Mouse (Mus musculus) midbrain, embryonic 12.5 days (tissue): ENCODE results near the gene Rras. TPM values are rescaled to one million over a fixed set of nuclear protein-coding genes. Genes with fewer than 3 reads are reported as not detected.

ENCODE experiments used
- ATAC-seq: fragments of 200-750 bp; cut with Nextera tagmentation; 2 replicates; pipeline ENCODE4 v1.8.0; 2017; ENCODE audit warnings: low read depth, moderate TSS enrichment, moderate library complexity; ENCODE audit not compliant: low FRiP score
- H3K27ac ChIP-seq: fragments of 300-500 bp; sonication (generic); replicated peaks from 2 replicates; pipeline ENCODE4 v1.5.1; 2016; ENCODE audit warnings: mild to moderate bottlenecking
- H3K27me3 ChIP-seq: fragments of 300-500 bp; sonication (generic); 2 replicates; pipeline ENCODE4 v1.6.1; 2016; ENCODE audit warnings: mild to moderate bottlenecking
- H3K36me3 ChIP-seq: fragments of 300-500 bp; sonication (generic); 2 replicates; pipeline ENCODE4 v1.6.1; 2016
- H3K4me1 ChIP-seq: fragments of 300-500 bp; sonication (generic); 2 replicates; pipeline ENCODE4 v1.6.1; 2016
- H3K4me2 ChIP-seq: fragments of 300-500 bp; sonication (generic); replicated peaks from 2 replicates; pipeline ENCODE4 v1.6.1; 2016; ENCODE audit warnings: mild to moderate bottlenecking, moderate library complexity
- H3K4me3 ChIP-seq: fragments of 300-500 bp; sonication (generic); 2 replicates; pipeline ENCODE4 v1.5.1; 2016; ENCODE audit warnings: mild to moderate bottlenecking
- H3K9ac ChIP-seq: fragments of 300-500 bp; sonication (generic); replicated peaks from 2 replicates; pipeline ENCODE4 v1.6.1; 2016; ENCODE audit warnings: mild to moderate bottlenecking, moderate library complexity
- H3K9me3 ChIP-seq: fragments of 300-500 bp; sonication (generic); 2 replicates; pipeline ENCODE4 v1.6.1; 2016; ENCODE audit warnings: mild to moderate bottlenecking
- WGBS: fragments of 180-500 bp; shearing (Covaris S2); methylation state at CpG from one replicate; pipeline ENCODE4 v1.1.7; 2016; 5-methylcytosine and 5-hydroxymethylcytosine counted together
- microRNA-seq: library from miRNA; unstranded; fragments of <30 nt; microRNA quantifications from one replicate; pipeline ENCODE4, GENCODE M21; 2017
- polyA plus RNA-seq: library from polyadenylated mRNA; unstranded; fragments of >200 nt; fragmentation: Nextera tagmentation; extraction: Ambion mirVana; gene quantifications from 2 replicates; pipeline ENCODE4 v1.2.1, GENCODE M21; 2016

The Rras gene
- polyA plus RNA-seq, 1 experiment from 2014 or later: 17.3 TPM

DNA sequence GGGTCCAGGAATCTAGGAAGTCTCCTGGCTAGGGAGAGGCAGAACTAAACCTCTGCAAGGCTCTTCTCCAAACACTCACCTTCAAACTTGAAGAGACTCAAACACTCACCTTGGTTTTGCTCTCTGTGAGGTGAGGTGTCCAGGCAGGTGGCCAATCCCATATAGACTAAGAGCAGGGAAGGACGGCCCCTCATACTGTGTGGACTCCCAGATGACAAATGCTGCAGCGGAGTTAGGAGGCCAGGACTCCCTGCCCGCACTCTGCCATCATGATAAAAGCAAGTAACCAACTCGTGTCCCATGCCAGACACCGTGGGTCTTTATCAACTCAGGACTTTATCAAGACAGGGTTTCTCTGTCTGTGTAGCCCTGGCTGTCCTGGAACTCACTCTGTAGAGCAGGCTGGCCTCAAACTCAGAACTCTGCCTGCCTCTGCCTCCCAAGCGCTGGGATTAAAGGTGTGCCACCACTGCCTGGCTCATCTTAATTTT lies 42.9 kb downstream of the Rras start:
- no peak overlapping the region for H3K4me3 ChIP-seq
- no peak overlapping the region for H3K9ac ChIP-seq
- peaks cover 28% of the 10 kb centered on the region for H3K4me1 ChIP-seq
- H3K36me3 ChIP-seq: no peaks in the 10 kb centered on the region
- peaks cover 7% of the 10 kb centered on the region for H3K27me3 ChIP-seq
- WGBS: 85% methylated on average over 6 of the region's 6 CpGs
- H3K27ac ChIP-seq: no peak overlapping the region
- H3K9me3 ChIP-seq: no peaks in the 10 kb centered on the region
- ATAC-seq: no peak
- H3K4me2 ChIP-seq: no peak overlapping the region

DNA sequence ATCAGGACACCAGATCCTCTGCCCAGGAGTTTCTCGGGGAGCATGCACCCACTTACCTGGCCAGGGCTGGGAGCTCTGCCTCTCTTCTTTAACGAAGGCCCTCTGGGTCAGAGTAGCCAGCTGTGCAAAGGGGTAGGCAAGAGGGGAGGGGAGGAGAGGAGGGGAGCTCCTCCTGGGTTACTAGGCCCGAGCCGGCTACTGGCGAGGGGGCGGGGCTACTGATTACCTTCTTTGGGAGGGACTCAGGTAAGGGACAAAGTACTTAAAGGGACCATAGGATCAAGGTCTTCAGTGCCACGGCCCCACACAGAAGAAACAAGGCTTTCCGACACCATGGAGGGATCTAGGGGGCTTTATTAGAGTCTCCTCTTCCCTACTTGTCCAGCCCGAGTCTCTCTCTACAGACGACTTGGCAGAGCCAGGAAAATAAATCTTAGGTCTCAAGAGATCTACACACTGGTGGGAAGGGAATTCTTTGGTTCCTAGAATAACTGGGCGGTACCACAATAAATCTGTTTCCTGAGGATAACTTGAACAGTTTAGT lies 43.8 kb downstream of the Rras start:
- ATAC-seq: no peak
- no peaks in the 10 kb centered on the region for H3K9me3 ChIP-seq
- WGBS: 18% methylated on average over 11 of the region's 11 CpGs
- H3K9ac ChIP-seq: peak overlapping the region; percentile 50
- H3K4me3 ChIP-seq: peak overlapping the region; percentile 65
- peaks cover 6% of the 10 kb centered on the region for H3K27me3 ChIP-seq
- no peaks in the 10 kb centered on the region for H3K36me3 ChIP-seq
- peaks cover 28% of the 10 kb centered on the region for H3K4me1 ChIP-seq
- 0 out of 2 replicates have a peak overlapping the region, but pooled peaks have one; percentile 35 for H3K27ac ChIP-seq
- H3K4me2 ChIP-seq: peak overlapping the region; percentile 66

DNA sequence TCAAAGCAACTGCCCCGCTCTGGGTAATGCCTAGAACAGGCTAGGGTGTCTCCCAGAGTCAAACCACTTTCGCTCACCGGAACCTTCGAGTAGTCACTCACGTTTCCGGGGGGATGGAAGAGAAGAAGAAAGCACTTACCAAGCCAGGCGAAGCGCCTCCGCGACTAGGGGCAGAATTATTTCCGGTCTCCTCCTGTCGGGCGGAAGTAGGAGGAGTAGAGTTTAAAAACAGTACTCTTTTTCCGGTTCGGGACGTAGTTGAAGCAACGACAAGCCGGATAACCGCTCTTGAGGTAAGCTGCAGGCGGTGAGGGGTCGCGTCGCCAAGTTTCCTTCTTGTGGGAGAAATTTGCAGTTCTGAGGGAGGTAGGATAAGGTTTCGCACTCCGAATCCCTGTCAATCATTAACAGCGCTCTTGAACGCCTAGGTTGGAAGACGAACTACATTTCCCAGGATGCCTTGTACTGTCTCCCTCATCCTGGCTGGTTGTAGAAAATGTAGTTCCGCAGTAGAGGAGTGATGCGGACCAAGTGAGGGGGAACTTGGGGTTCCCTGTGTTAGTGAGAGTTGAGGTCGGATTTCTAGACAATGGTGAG lies 44.6 kb downstream of the Rras start, which contains the start of the genes Nosip and Prrg2:
Gene Nosip, plus strand, starts transcription at position 191 of the 597 bp plus-strand sequence.
Gene Prrg2, minus strand, starts transcription at position 439 of the 597 bp plus-strand sequence.
- WGBS: under 1% methylated on average over 31 of the region's 31 CpGs

DNA sequence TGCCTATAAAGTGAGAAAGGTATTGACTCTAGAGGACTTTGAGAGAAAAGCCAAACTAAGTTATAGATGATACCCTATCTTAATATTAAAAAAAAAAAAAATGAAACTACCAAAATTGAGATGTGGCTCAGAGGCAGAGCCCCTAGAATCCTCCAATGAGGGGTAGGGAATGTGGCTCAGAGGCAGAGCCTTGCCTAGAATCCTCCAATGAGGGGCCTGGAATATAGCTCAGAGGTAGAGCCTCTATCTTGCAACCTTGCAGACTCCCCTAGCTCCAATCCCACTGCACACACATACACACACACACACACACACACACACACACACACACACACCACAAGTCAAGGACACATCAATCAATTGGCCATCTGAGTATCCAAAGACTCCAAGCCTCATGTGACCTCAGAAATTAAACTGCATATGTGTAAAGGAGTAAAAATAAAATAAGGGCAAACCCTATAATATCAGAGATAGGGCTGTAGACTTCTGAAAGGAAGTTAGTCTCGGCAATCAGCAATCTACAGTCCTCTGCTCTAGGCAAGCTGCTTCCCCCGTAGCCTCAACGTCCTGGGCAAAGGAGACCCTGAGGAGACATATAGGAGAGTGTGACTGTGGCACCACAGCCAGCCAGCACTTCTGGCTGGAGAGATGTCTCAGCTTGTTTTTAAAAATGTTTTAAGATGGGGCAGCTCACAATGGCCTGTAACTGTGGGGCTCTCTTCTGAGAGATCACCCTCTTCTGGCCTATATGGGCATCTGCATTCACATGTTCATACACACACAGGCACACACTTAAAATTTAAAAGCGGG lies 49.6 kb downstream of the Rras start:
- no peak overlapping the region for H3K4me3 ChIP-seq
- no peaks in the 10 kb centered on the region for H3K27me3 ChIP-seq
- WGBS: 74% methylated on average over 4 of the region's 4 CpGs
- H3K4me2 ChIP-seq: no peak overlapping the region
- no peaks in the 10 kb centered on the region for H3K9me3 ChIP-seq
- no peak overlapping the region for H3K9ac ChIP-seq
- H3K36me3 ChIP-seq: no peaks in the 10 kb centered on the region
- H3K4me1 ChIP-seq: peaks cover 8% of the 10 kb centered on the region
- no peak overlapping the region for H3K27ac ChIP-seq
- ATAC-seq: no peak

More for the DNA sequence above, 44.6 kb downstream of the Rras start, which contains the start of the genes Nosip and Prrg2:
- Histone ChIP-seq H3K4me3 (peak within 1 kb of the TSS; percentile 65), H3K4me2 (peak within 1 kb of the TSS; percentile 66), H3K4me1 (peaks cover 28% of the 10 kb centered on the region), H3K27me3 (no peaks in the 10 kb centered on the region), H3K36me3 (no peaks in the 10 kb centered on the region), H3K27ac (peak within 1 kb of the TSS; percentile 83), H3K9ac (peak within 1 kb of the TSS; percentile 50), H3K9me3 (no peaks in the 10 kb centered on the region)
- peak; percentile 86 for ATAC-seq

DNA sequence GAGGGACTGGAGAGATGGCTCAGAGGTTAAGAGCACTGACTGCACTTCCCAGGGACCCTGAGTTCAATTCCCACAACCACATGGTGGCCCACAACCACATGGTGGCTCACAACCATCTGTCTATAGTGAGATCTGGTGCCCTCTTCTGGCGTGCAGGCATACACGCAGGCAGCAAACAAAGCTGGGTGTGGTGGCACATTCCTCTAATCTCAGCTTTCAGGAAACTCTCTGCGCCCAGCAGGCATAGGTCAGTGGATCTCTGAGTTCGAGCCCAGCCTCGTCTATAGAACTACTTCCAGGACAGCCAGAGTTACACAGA lies 50.2 kb downstream of the Rras start:
- H3K27me3 ChIP-seq: no peaks in the 10 kb centered on the region

DNA sequence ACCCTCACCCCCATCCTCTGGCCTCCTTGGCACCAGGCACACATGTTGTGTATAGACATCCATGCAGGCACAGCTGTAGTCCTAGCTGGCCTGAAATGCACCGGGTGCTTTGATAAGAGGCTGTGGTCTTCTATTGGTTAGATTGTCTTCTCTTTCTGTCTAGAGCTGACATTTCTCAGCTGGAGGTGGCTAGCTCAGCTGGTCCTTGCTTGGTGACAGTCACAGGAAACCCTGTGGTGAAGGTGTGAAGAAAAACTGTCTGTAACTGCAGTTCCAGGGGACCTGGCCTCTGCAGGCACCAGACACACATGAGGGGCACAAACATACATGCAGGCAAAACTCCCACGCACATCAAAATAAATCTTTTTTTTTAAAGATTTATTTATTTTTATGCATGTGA lies 51.9 kb downstream of the Rras start:
- H3K36me3 ChIP-seq: peaks cover 8% of the 10 kb centered on the region; the same call in 1 of the 2 replicates
- WGBS: 97% methylated on average over 2 of the region's 2 CpGs
- H3K9me3 ChIP-seq: no peaks in the 10 kb centered on the region
- H3K4me1 ChIP-seq: no peaks in the 10 kb centered on the region
- no peak overlapping the region for H3K4me2 ChIP-seq
- H3K9ac ChIP-seq: no peak overlapping the region
- no peak overlapping the region for H3K4me3 ChIP-seq
- H3K27me3 ChIP-seq: no peaks in the 10 kb centered on the region
- no peak for ATAC-seq
- H3K27ac ChIP-seq: no peak overlapping the region

More for the DNA sequence above, 50.2 kb downstream of the Rras start:
- no peak for ATAC-seq
- no peaks in the 10 kb centered on the region for H3K9me3 ChIP-seq
- 28% methylated on average over 5 of the region's 5 CpGs for WGBS
- no peak overlapping the region for H3K4me3 ChIP-seq
- no peak overlapping the region for H3K27ac ChIP-seq
- H3K4me1 ChIP-seq: peaks cover 6% of the 10 kb centered on the region
- H3K36me3 ChIP-seq: no peaks in the 10 kb centered on the region
- H3K4me2 ChIP-seq: no peak overlapping the region
- no peak overlapping the region for H3K9ac ChIP-seq

Small RNA genes lying within 50 kb of the gene (microRNA-seq; reads per million reads assigned to microRNA genes)
- gene Mir7054: 1.4 reads per million

Other genes starting within 250 kb of the Rras start
- 84.9 and 93.4 TPM in 2 replicates for gene Nup62, start 201.9 kb upstream of the Rras start, polyA plus RNA-seq
- 1.4 TPM in 2 replicates for gene Il4i1, start 201.6 kb upstream of the Rras start, polyA plus RNA-seq
- 5.6 and 6.3 TPM in 2 replicates for gene Atf5, start 201.3 kb upstream of the Rras start, polyA plus RNA-seq
- 92.0 and 99.2 TPM in 2 replicates for gene Akt1s1, start 169.0 kb upstream of the Rras start, polyA plus RNA-seq
- 97.5 and 101 TPM in 2 replicates for gene Tbc1d17, start 168.9 kb upstream of the Rras start, polyA plus RNA-seq
- gene Pnkp, start 160.8 kb upstream of the Rras start, polyA plus RNA-seq: 36.4 and 44.0 TPM in 2 replicates
- 605 and 652 TPM in 2 replicates for gene Ptov1, start 148.2 kb upstream of the Rras start, polyA plus RNA-seq
- gene Med25, start 125.2 kb upstream of the Rras start, polyA plus RNA-seq: 177 and 180 TPM in 2 replicates
- 25.8 and 29.7 TPM in 2 replicates for gene Fuz, start 121.9 kb upstream of the Rras start, polyA plus RNA-seq
- gene Ap2a1, start 88.5 kb upstream of the Rras start, polyA plus RNA-seq: 91.0 and 92.9 TPM in 2 replicates
- 0.20 TPM in 1 of 2 replicates, not detected in the other for gene Tsks, start 74.8 kb upstream of the Rras start, polyA plus RNA-seq
- 40.6 and 43.7 TPM in 2 replicates for gene Cpt1c, start 43.1 kb upstream of the Rras start, polyA plus RNA-seq
- 643 and 658 TPM in 2 replicates for gene Prmt1, start 31.4 kb upstream of the Rras start, polyA plus RNA-seq
- gene Irf3, start 20.3 kb upstream of the Rras start, polyA plus RNA-seq: 66.7 and 70.6 TPM in 2 replicates
- gene Bcl2l12, start 19.2 kb upstream of the Rras start, polyA plus RNA-seq: 50.5 and 54.7 TPM in 2 replicates
- 48.1 and 52.4 TPM in 2 replicates for gene Scaf1, start 1.6 kb upstream of the Rras start, polyA plus RNA-seq
- 13.7 and 14.1 TPM in 2 replicates for gene Prr12, start 34.9 kb downstream of the Rras start, polyA plus RNA-seq
- gene Nosip, start 44.5 kb downstream of the Rras start, polyA plus RNA-seq: 53.6 and 54.6 TPM in 2 replicates
- gene Prrg2, start 44.7 kb downstream of the Rras start, polyA plus RNA-seq: 15.9 and 17.8 TPM in 2 replicates
- 106 and 151 TPM in 2 replicates for gene Rcn3, start 74.3 kb downstream of the Rras start, polyA plus RNA-seq
- gene Fcgrt, start 85.9 kb downstream of the Rras start, polyA plus RNA-seq: 17.3 and 25.9 TPM in 2 replicates
- 1,160 and 1,195 TPM in 2 replicates for gene Rps11, start 106.5 kb downstream of the Rras start, polyA plus RNA-seq
- 1,022 and 1,026 TPM in 2 replicates for gene Rpl13a, start 110.8 kb downstream of the Rras start, polyA plus RNA-seq
- gene Gm45713, start 118.3 kb downstream of the Rras start, polyA plus RNA-seq: 0.25 and 0.45 TPM in 2 replicates
- gene Flt3l, start 118.5 kb downstream of the Rras start, polyA plus RNA-seq: 0.64 and 1.2 TPM in 2 replicates
- 92.3 and 103 TPM in 2 replicates for gene Pih1d1, start 136.3 kb downstream of the Rras start, polyA plus RNA-seq
- 38.0 and 39.4 TPM in 2 replicates for gene Aldh16a1, start 136.6 kb downstream of the Rras start, polyA plus RNA-seq
- 0.61 and 1.0 TPM in 2 replicates for gene Slc17a7, start 146.0 kb downstream of the Rras start, polyA plus RNA-seq
- gene Gfy, start 161.6 kb downstream of the Rras start, polyA plus RNA-seq: not detected in 2 replicates
- 1.3 and 2.4 TPM in 2 replicates for gene Pth2, start 163.0 kb downstream of the Rras start, polyA plus RNA-seq
- 0.63 and 0.75 TPM in 2 replicates for gene Ccdc155, start 186.9 kb downstream of the Rras start, polyA plus RNA-seq
- 1.0 and 1.4 TPM in 2 replicates for gene Dkkl1, start 194.2 kb downstream of the Rras start, polyA plus RNA-seq
- gene Tead2, start 197.8 kb downstream of the Rras start, polyA plus RNA-seq: 237 and 248 TPM in 2 replicates
- 1.3 and 1.7 TPM in 2 replicates for gene Cd37, start 221.2 kb downstream of the Rras start, polyA plus RNA-seq
- gene Slc6a16, start 223.1 kb downstream of the Rras start, polyA plus RNA-seq: 0.14 TPM in 1 of 2 replicates, not detected in the other